Mouse (Mus musculus): Measurements from ENCODE around the gene Ctdsp1.

The Ctdsp1 gene

DNA sequence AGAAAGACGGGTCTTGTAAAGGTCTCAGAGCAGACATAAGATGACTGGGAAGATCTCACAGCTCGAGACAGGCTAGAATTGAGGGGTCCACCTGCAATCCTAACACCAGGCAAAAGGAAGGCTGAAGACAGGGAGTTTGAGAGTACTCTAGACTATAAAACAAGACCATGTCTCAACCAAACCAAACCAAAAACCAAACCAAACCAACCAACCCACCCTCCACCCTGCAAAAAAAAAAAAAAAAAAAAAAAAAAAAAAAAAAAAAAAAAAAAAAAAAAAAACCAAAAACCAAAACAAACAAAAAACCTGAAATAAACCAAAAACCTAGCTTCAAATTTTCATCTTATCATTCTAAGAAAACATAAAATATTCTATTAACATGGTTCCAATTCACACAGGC, 53.2 kb downstream of the Ctdsp1 start:
- no peak for DNase-seq (ENCODE audit: low spot score in 2 of 2)

Measured in spleen, postnatal 4 days (tissue).